Mouse (Mus musculus) neural tube, embryonic 11.5 days (tissue): ENCODE data around the gene Kxd1. TPM values are rescaled to one million over a fixed set of nuclear protein-coding genes. Genes with fewer than 3 reads are reported as not detected.

ENCODE experiments used
- ATAC-seq: fragments of 200-750 bp; cut with Nextera tagmentation; 2 replicates; pipeline ENCODE4 v1.8.0; 2017; ENCODE audit warnings: moderate number of reproducible peaks, mild to moderate bottlenecking, moderate TSS enrichment, moderate library complexity; ENCODE audit not compliant: insufficient read depth, low FRiP score, low TSS enrichment
- DNase-seq: peaks from one replicate; pipeline ENCODE4 v3.0.0-alpha.2; 2015; ENCODE audit warnings: low spot score
- H3K27ac ChIP-seq: fragments of 300-500 bp; sonication (generic); 2 replicates; pipeline ENCODE4 v1.5.1; 2014; ENCODE audit warnings: low read depth, mild to moderate bottlenecking, low read length
- H3K27me3 ChIP-seq: fragments of 300-500 bp; sonication (generic); 2 replicates; pipeline ENCODE4 v1.6.1; 2014; ENCODE audit warnings: mild to moderate bottlenecking, low read length, mixed read lengths; ENCODE audit not compliant: control insufficient read depth, insufficient read depth
- H3K36me3 ChIP-seq: fragments of 300-500 bp; sonication (generic); 2 replicates; pipeline ENCODE4 v1.6.1; 2014; ENCODE audit warnings: mild to moderate bottlenecking, low read length, moderate library complexity, mixed read lengths; ENCODE audit not compliant: control insufficient read depth, insufficient read depth
- H3K4me1 ChIP-seq: fragments of 300-500 bp; sonication (generic); 2 replicates; pipeline ENCODE4 v1.6.1; 2014; ENCODE audit warnings: low read length, mixed read lengths; ENCODE audit not compliant: control insufficient read depth, insufficient read depth
- H3K4me2 ChIP-seq: fragments of 300-500 bp; sonication (generic); 2 replicates; pipeline ENCODE4 v1.6.1; 2014; ENCODE audit warnings: low read depth, mild to moderate bottlenecking, moderate library complexity
- H3K4me3 ChIP-seq: fragments of 300-500 bp; sonication (generic); 2 replicates; pipeline ENCODE4 v1.5.1; 2014; ENCODE audit warnings: low read depth, low read length
- H3K9ac ChIP-seq: fragments of 300-500 bp; sonication (generic); 2 replicates; pipeline ENCODE4 v1.6.1; 2014; ENCODE audit warnings: mild to moderate bottlenecking, low read length
- H3K9me3 ChIP-seq: fragments of 300-500 bp; sonication (generic); 2 replicates; pipeline ENCODE4 v1.6.1; 2016; ENCODE audit warnings: low read length; ENCODE audit not compliant: control insufficient read depth
- WGBS: fragments of 180-500 bp; shearing (Covaris S2); extraction: QIAGEN DNeasy Blood & Tissue Kit; methylation state at CpG from one replicate; pipeline ENCODE4 v1.1.7; 2014; 5-methylcytosine and 5-hydroxymethylcytosine counted together
- polyA plus RNA-seq: library from polyadenylated mRNA; unstranded; fragments of >200 nt; fragmentation: Nextera tagmentation; extraction: Ambion mirVana; gene quantifications from 2 replicates; pipeline ENCODE4 v1.2.1, GENCODE M21; 2014

The Kxd1 gene
- polyA plus RNA-seq, 1 experiment from 2014 or later, result 49.8 TPM

GRCm38 (mm10) chr8:70490061-70490879 lies 37.5 kb downstream of the Kxd1 start:
- no peak overlapping the region for H3K4me2 ChIP-seq
- peaks cover 32% of the 10 kb centered on the region for H3K4me1 ChIP-seq
- no peaks in the 10 kb centered on the region for H3K36me3 ChIP-seq
- WGBS, result 7% methylated on average over 10 of the region's 10 CpGs
- H3K27ac ChIP-seq, result no peak overlapping the region
- DNase-seq, result no peak
- H3K27me3 ChIP-seq, result peaks cover 96% of the 10 kb centered on the region
- peak overlapping the region; percentile 4; the same call in 1 of the 2 replicates for H3K4me3 ChIP-seq
- no peak for ATAC-seq
- no peak overlapping the region for H3K9ac ChIP-seq
- H3K9me3 ChIP-seq, result no peaks in the 10 kb centered on the region

GRCm38 (mm10) chr8:70489576-70489975 lies 38.2 kb downstream of the Kxd1 start:
- peak overlapping the region; percentile 18; the same call in 1 of the 2 replicates for H3K4me3 ChIP-seq
- peaks cover 32% of the 10 kb centered on the region for H3K4me1 ChIP-seq

GRCm38 (mm10) chr8:70488931-70489470 lies 38.8 kb downstream of the Kxd1 start:
- ATAC-seq, result no peak
- Histone ChIP-seq H3K36me3 (no peaks in the 10 kb centered on the region), H3K27me3 (peaks cover 92% of the 10 kb centered on the region), H3K27ac (no peak overlapping the region), H3K9me3 (no peaks in the 10 kb centered on the region), H3K4me2 (peak overlapping the region; percentile 43), H3K9ac (no peak overlapping the region), H3K4me1 (peaks cover 32% of the 10 kb centered on the region), H3K4me3 (peak overlapping the region; percentile 18; the same call in 1 of the 2 replicates)
- DNase-seq, result no peak
- WGBS, result 2% methylated on average over 14 of the region's 14 CpGs

More at GRCm38 (mm10) chr8:70489576-70489975, 38.2 kb downstream of the Kxd1 start:
- ATAC-seq (no peak), DNase-seq (no peak)
- peaks cover 96% of the 10 kb centered on the region for H3K27me3 ChIP-seq
- H3K9ac ChIP-seq, result no peak overlapping the region; the same call in 1 of the 2 replicates
- no peaks in the 10 kb centered on the region for H3K9me3 ChIP-seq
- WGBS, result 2% methylated on average over 26 of the region's 41 CpGs
- peak overlapping the region; percentile 32 for H3K4me2 ChIP-seq
- H3K36me3 ChIP-seq, result no peaks in the 10 kb centered on the region
- H3K27ac ChIP-seq, result no peak overlapping the region

GRCm38 (mm10) chr8:70487993-70488796 lies 39.6 kb downstream of the Kxd1 start:
- Histone ChIP-seq H3K9me3 (no peaks in the 10 kb centered on the region), H3K27me3 (peaks cover 84% of the 10 kb centered on the region), H3K4me3 (peak overlapping the region; percentile 23), H3K27ac (no peak overlapping the region), H3K36me3 (no peaks in the 10 kb centered on the region), H3K9ac (0 out of 2 replicates have a peak overlapping the region, but pooled peaks have one; percentile 6), H3K4me1 (peaks cover 29% of the 10 kb centered on the region), H3K4me2 (peak overlapping the region; percentile 43)
- peak; percentile 10; the same call in 1 of the 2 replicates for ATAC-seq
- 3% methylated on average over 49 of the region's 55 CpGs for WGBS
- no peak for DNase-seq

GRCm38 (mm10) chr8:70486941-70487520 lies 40.7 kb downstream of the Kxd1 start, which contains the start of gene Tmem59l:
Gene Tmem59l (minus strand): TSS chr8:70487358.
- H3K9me3 ChIP-seq, result no peaks in the 10 kb centered on the region
- no peaks in the 10 kb centered on the region for H3K36me3 ChIP-seq
- no peak; the same call in 1 of the 2 replicates for ATAC-seq
- WGBS, result 2% methylated on average over 33 of the region's 33 CpGs
- H3K9ac ChIP-seq, result peak within 1 kb of the TSS; percentile 62
- peak within 1 kb of the TSS; percentile 56 for H3K4me2 ChIP-seq
- no peak for DNase-seq
- H3K4me3 ChIP-seq, result peak within 1 kb of the TSS; percentile 39
- H3K4me1 ChIP-seq, result peaks cover 22% of the 10 kb centered on the region
- peaks cover 72% of the 10 kb centered on the region for H3K27me3 ChIP-seq
- no peak within 1 kb of the TSS for H3K27ac ChIP-seq

- no peak overlapping the region for H3K4me3 ChIP-seq
- no peaks in the 10 kb centered on the region for H3K9me3 ChIP-seq
- WGBS, result 60% methylated on average over 7 of the region's 7 CpGs
- H3K4me1 ChIP-seq, result peaks cover 22% of the 10 kb centered on the region
- H3K27ac ChIP-seq, result no peak overlapping the region
- no peak for DNase-seq
- ATAC-seq, result no peak
- H3K4me2 ChIP-seq, result no peak overlapping the region
- H3K9ac ChIP-seq, result no peak overlapping the region
- peaks cover 65% of the 10 kb centered on the region for H3K27me3 ChIP-seq
- H3K36me3 ChIP-seq, result no peaks in the 10 kb centered on the region
These were observed 41.5 kb downstream of the Kxd1 start for GRCm38 (mm10) chr8:70486191-70486681.

GRCm38 (mm10) chr8:70482943-70483342 lies 44.8 kb downstream of the Kxd1 start:
- 72% methylated on average over 2 of the region's 2 CpGs for WGBS
- no peak overlapping the region for H3K4me2 ChIP-seq
- H3K36me3 ChIP-seq, result no peaks in the 10 kb centered on the region
- no peak overlapping the region for H3K9ac ChIP-seq
- H3K4me3 ChIP-seq, result no peak overlapping the region
- H3K27ac ChIP-seq, result no peak overlapping the region
- H3K4me1 ChIP-seq, result peaks cover 3% of the 10 kb centered on the region; the same call in 1 of the 2 replicates
- H3K27me3 ChIP-seq, result peaks cover 32% of the 10 kb centered on the region
- H3K9me3 ChIP-seq, result no peaks in the 10 kb centered on the region
- ATAC-seq (no peak), DNase-seq (no peak)

GRCm38 (mm10) chr8:70481908-70482307 lies 45.8 kb downstream of the Kxd1 start:
- ATAC-seq, result no peak
- Histone ChIP-seq H3K27ac (no peak overlapping the region), H3K9me3 (no peaks in the 10 kb centered on the region), H3K27me3 (peaks cover 25% of the 10 kb centered on the region), H3K4me3 (no peak overlapping the region), H3K36me3 (no peaks in the 10 kb centered on the region), H3K4me2 (no peak overlapping the region), H3K4me1 (peaks cover 2% of the 10 kb centered on the region; the same call in 1 of the 2 replicates), H3K9ac (no peak overlapping the region)
- DNase-seq, result no peak
- 87% methylated on average over 3 of the region's 3 CpGs for WGBS
